Mouse (Mus musculus): ENCODE measurements around the gene St3gal5.

The St3gal5 gene

DNA sequence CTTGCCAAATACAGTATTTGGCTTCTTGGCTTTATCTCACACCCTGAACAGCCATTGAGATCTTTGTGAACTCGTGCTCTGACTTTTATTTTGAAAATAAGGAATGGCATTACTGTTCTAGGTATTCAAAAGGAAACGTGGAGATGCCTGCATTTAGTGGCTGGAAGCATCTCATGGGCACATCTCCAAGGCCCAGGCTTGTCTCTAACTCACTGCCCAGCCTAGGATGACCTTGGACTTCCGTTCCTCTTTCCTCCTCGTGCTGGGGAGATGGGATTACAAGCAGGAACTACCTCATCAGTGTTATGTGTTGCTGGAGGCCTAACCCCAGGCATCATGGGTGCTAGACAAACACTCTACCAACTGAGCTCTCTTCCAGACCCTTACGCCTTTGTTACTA, 105.9 kb downstream of the St3gal5 start:
- DNase-seq (ENCODE audit: low read depth, low spot score), result no peak

Measured in 3T3-L1 (cell line).